Mouse (Mus musculus): ENCODE results near the gene Camp. TPM values are rescaled to one million over a fixed set of nuclear protein-coding genes. Genes with fewer than 3 reads are reported as not detected.

Gene Camp
- polyA plus RNA-seq, 1 experiment from 2014 or later, result not detected

DNA sequence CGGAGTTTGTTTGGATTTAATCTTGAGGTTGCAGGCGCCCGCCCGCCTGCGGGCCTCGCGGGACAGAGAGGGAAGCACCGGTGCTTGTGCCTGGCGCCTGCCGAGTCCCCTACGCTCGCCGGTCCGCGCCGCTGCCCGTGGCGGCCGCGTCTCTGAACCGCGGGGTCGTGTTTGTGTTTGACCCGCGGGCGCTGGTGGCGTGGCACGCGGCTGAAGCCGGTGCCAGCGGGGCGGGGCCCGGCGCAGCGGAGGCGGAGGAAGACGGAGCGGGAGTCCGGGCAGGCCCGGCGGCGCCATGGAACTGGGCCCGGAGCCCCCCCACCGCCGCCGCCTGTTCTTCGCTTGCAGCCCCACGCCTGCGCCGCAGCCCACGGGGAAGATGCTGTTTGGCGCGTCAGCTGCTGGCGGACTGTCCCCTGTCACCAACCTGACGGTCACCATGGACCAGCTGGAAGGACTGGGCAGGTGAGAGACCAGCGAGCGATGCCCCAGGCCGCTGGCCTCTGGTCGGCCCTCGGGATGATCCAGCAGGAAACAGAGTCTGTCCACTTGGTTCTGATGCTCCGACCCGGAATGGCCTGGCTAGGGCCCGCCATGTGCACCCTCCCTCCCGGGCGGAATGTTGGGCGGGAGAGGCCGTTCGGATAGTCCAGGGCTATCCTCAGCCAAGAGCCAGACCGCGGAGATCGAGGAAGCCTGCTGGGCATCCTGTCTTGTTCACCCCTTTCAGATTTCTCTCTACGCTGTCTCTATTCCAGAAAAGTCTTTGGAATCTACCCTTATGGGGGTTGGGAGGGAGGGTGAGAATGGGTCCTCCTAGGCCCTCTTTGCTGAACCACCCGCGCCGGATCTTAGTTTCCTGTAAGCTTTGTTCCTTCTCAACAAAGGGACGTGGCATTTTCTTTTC lies 26.5 kb upstream of the Camp start:
- DNase-seq (ENCODE audit: low spot score), result no peak
- under 1% methylated on average over 76 of the region's 76 CpGs for WGBS
- H3K4me1 ChIP-seq, result peaks cover 19% of the 10 kb centered on the region

DNA sequence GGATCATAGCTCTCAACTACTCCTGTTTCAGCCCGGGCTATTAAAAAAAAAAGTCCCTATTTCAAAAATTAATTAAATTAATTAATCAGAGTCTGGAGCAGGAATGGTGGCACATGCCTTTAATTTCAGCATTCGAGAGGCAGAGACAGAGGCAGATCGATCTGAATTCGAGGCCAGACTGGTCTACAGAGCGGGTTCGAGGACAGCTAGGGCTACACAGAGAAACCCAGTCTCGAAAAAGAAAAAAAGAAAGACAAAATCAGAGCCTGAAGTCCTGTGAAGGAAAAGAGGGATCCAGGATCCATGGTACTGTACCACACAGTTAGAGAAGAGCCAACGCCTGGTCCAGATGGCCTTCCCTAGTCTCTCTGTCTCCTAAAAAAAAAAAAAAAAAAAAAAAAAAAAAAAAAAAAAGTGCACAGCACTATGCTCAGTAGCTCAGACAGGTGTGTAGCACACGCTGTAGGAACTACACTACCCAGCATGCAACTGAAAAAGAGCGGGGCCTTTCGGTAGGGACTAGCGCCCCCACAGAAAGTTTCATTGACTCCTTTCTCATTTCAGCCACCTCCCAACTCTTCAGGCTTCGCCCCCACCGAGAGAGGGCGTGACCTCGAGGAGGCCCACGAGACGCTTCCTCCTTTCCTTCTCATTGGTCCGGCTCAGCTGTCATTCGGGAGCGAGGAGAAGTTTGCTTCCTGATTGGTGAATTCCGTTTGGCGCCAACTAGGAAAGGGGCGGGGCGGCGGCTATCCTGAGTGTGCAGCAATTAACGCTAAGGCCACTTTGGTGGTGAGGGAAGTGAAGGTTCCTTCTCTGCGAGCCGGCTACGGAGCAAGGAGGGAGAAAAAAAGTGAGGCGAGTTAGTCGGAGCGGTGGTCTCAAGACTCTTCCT lies 25.6 kb upstream of the Camp start, which contains the start of gene Cdc25a:
Gene Cdc25a, plus strand, starts transcription at position 783 of the 895 bp plus-strand sequence.
- Histone ChIP-seq H3K27me3 (replicated peaks; ENCODE audit: low read depth, poor library complexity, severe bottlenecking) (no peaks in the 10 kb centered on the region), H3K36me3 (replicated peaks) (peaks cover 28% of the 10 kb centered on the region), H3K4me3 (peak within 1 kb of the TSS; percentile 99), H3K4me1 (peaks cover 24% of the 10 kb centered on the region), H3K9me3 (no peaks in the 10 kb centered on the region), H3K27ac (replicated peaks) (peak within 1 kb of the TSS; percentile 97)
- peak; percentile 98 for DNase-seq (ENCODE audit: low spot score)
- WGBS, result 7% methylated on average over 33 of the region's 33 CpGs

More for the DNA sequence above, 26.5 kb upstream of the Camp start:
- no peaks in the 10 kb centered on the region for H3K27me3 ChIP-seq (replicated peaks; ENCODE audit: low read depth, poor library complexity, severe bottlenecking)
- H3K27ac ChIP-seq (replicated peaks), result peak overlapping the region; percentile 97
- H3K36me3 ChIP-seq (replicated peaks), result peaks cover 37% of the 10 kb centered on the region
- peak overlapping the region; percentile 99 for H3K4me3 ChIP-seq
- H3K9me3 ChIP-seq, result no peaks in the 10 kb centered on the region

DNA sequence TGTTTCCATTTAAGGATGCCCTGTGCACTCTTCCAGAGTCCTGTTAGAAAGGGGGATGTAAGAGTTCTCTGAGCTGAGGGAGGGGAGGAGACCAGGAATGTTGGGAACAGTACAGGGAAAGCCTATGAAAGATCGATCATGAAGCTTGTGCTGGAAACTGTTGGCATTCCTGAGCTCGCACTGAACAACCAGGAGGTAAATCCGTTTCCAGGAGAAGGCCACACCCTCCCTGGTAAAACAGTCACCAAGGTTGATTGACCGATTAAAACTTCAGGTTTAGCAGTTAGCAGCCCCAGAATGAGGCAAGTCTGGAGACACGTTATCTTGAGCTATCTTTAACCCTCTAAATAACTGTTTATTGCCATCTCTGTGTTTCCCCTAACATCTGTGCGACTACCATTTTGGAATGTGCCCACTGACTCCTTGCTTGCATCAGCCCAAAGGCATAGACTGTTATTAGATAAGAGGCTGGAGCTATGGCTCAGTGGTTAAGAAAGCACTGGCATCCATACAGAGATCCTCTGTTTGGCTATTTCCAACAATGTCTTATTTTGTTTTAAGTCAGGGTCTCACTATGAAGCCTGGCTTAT lies 21.7 kb upstream of the Camp start:
- Histone ChIP-seq H3K9me3 (no peaks in the 10 kb centered on the region), H3K36me3 (replicated peaks) (no peaks in the 10 kb centered on the region), H3K4me1 (peaks cover 11% of the 10 kb centered on the region), H3K27me3 (replicated peaks; ENCODE audit: low read depth, poor library complexity, severe bottlenecking) (no peaks in the 10 kb centered on the region), H3K27ac (replicated peaks) (no peak overlapping the region; the same call in 1 of the 2 replicates), H3K4me3 (no peak overlapping the region)
- DNase-seq (ENCODE audit: low spot score), result no peak
- WGBS, result 44% methylated on average over 6 of the region's 6 CpGs

DNA sequence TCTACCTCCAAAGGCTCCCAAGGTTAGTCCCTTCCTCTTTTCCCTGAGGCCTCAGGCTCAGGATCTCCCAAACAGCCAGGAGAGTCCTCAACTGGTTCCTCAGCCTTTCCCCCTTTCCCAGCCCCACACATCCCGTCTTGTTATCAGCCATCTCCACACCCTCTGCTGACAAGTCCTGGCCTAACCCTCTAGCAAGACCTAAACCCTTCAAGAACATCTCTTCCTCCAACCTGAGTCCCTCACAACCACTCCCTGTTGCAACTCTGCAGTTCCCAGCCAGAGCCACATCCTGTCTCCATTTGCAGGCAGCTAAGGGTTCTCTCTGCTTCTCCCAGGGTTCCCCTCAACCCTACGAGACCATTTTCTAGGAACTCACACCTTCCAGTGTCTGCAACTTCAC lies 16.8 kb upstream of the Camp start:
- peaks cover 13% of the 10 kb centered on the region for H3K4me1 ChIP-seq
- DNase-seq (ENCODE audit: low spot score), result no peak
- H3K9me3 ChIP-seq, result no peaks in the 10 kb centered on the region
- no peak overlapping the region for H3K27ac ChIP-seq (replicated peaks)
- WGBS, result 67% methylated on average over 2 of the region's 2 CpGs
- H3K4me3 ChIP-seq, result no peak overlapping the region
- H3K36me3 ChIP-seq (replicated peaks), result no peaks in the 10 kb centered on the region
- no peaks in the 10 kb centered on the region; the same call in 1 of the 2 replicates for H3K27me3 ChIP-seq (replicated peaks; ENCODE audit: low read depth, poor library complexity, severe bottlenecking)

DNA sequence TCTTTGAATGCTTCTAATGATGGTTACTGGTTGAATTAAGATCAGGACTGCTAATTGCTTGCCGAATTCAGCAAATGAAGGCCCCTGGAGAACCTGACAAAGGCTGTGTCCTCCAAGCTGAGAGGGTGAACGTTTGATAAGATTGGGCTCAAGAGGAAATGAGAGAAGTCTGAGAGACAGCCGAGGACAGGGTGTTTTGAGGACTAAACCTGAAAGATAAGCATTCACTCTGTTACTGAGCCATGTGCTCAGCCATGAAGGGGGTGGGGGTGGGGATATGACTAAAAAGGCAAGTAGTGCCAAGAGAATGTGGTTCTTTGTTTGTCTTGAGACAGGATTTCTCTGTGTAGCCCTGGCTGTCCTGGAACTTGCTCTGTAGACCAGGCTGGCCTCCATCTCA lies 13.7 kb upstream of the Camp start:
- Histone ChIP-seq H3K4me3 (no peak overlapping the region), H3K9me3 (no peaks in the 10 kb centered on the region), H3K27ac (replicated peaks) (no peak overlapping the region), H3K36me3 (replicated peaks) (no peaks in the 10 kb centered on the region), H3K27me3 (replicated peaks; ENCODE audit: low read depth, poor library complexity, severe bottlenecking) (no peaks in the 10 kb centered on the region; the same call in 1 of the 2 replicates), H3K4me1 (peaks cover 6% of the 10 kb centered on the region; the same call in 1 of the 2 replicates)
- WGBS, result 70% methylated on average over 3 of the region's 3 CpGs
- no peak for DNase-seq (ENCODE audit: low spot score)

DNA sequence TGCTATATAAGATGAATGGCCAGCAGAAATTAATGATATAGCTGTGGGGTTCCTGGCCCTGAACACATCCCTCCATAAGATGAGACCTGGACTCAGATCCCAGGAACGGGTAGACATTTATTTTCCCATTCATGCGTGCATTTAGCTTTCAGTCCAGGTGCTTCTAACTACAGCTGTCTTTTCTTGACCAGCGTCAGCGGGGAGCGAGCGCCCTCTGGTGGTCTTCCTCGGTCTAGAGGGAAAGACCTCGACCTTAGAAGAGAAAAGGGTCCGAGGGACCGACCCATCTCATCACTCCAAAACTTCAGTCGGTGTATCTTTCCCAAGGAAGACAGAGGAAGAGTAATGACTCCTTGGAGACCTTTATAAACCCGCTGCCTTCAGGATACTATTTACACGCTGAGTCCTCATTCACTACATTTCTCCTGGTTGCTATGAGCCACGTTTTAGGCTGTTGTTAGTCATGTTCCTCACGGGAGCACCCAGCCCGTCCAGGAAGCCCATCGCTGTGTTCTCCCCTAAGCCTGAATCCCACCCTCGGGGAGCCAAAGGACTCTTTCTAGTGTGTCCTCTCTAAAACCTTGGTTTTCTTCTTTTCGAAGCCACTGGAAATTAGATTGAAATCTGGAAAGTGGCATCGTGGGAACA lies 13.1 kb upstream of the Camp start:
- peak; percentile 89 for DNase-seq (ENCODE audit: low spot score)
- H3K27me3 ChIP-seq (replicated peaks; ENCODE audit: low read depth, poor library complexity, severe bottlenecking), result no peaks in the 10 kb centered on the region; the same call in 1 of the 2 replicates
- 24% methylated on average over 20 of the region's 20 CpGs for WGBS
- peaks cover 6% of the 10 kb centered on the region; the same call in 1 of the 2 replicates for H3K4me1 ChIP-seq
- peak overlapping the region; percentile 28; the same call in 1 of the 2 replicates for H3K4me3 ChIP-seq
- H3K9me3 ChIP-seq, result no peaks in the 10 kb centered on the region
- no peaks in the 10 kb centered on the region for H3K36me3 ChIP-seq (replicated peaks)
- no peak overlapping the region for H3K27ac ChIP-seq (replicated peaks)

DNA sequence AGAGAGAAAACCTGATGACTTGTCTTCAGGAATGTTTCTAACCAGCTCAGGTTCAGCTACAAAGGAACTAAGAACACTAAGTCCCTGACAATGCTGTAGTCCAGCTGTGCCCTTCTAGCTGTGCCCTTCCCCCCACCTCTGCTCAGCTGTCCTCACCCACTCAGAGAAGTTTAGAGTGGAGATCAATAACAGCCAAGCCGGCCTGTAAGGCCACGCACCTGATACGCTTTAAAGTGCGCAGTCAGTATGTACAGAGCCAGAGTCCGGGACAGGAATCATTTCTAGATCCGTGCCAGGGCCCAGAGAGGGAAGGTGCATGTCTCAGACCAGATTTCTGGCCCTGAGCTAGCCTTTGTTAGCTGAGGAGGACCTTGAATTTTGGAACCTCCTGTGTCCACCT lies 6.5 kb upstream of the Camp start:
- no peak for DNase-seq (ENCODE audit: low spot score)
- H3K27ac ChIP-seq (replicated peaks), result no peak overlapping the region
- no peaks in the 10 kb centered on the region for H3K27me3 ChIP-seq (replicated peaks; ENCODE audit: low read depth, poor library complexity, severe bottlenecking)
- no peaks in the 10 kb centered on the region for H3K9me3 ChIP-seq
- 77% methylated on average over 6 of the region's 6 CpGs for WGBS
- no peak overlapping the region for H3K4me3 ChIP-seq
- no peaks in the 10 kb centered on the region for H3K4me1 ChIP-seq
- no peaks in the 10 kb centered on the region for H3K36me3 ChIP-seq (replicated peaks)

DNA sequence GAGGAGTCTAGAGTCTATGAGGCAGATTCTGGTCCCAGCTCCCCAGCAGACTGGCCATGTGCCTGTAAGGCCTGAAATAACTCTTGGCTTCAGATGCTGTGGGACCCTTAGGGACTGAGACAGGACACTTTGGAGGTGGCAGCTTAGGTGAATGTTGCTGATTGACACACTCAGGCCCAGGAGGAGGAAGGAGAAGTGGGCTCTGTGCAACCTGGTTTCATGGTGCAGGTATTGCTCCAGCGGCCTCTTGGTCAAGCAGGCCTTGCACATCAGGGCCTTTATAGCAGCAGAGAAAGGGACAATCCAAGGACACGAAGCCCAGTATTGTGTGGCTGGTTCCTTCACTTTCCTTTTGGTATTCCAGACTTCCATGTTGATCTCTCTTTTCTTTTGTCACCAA lies 4.9 kb upstream of the Camp start:
- Histone ChIP-seq H3K9me3 (no peaks in the 10 kb centered on the region), H3K4me1 (no peaks in the 10 kb centered on the region), H3K27me3 (replicated peaks; ENCODE audit: low read depth, poor library complexity, severe bottlenecking) (no peaks in the 10 kb centered on the region), H3K27ac (replicated peaks) (no peak overlapping the region), H3K4me3 (no peak overlapping the region), H3K36me3 (replicated peaks) (no peaks in the 10 kb centered on the region)
- DNase-seq (ENCODE audit: low spot score), result no peak
- WGBS, result 83% methylated on average over 2 of the region's 2 CpGs

DNA sequence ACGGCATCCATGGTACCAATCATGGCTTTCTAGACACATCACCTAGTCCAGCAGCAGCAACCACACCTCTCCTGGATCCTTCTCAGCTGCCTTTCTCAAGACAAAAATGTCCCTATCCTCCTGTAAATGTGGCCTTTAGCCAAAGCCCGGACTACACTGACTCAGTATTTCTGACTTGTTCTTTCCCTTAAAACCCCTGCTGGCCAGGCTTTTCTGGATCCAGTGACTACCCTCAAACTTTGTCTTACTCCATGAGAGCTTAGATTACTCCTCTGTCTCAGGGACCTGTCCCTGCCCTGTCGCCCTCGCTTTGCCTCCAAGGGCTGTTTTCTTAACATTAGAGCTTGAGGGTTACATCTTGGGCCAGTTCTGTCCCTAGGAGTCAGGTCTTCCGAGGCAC lies 682 bp upstream of the Camp start:
- no peak for DNase-seq (ENCODE audit: low spot score)
- WGBS, result 89% methylated on average over 5 of the region's 5 CpGs

DNA sequence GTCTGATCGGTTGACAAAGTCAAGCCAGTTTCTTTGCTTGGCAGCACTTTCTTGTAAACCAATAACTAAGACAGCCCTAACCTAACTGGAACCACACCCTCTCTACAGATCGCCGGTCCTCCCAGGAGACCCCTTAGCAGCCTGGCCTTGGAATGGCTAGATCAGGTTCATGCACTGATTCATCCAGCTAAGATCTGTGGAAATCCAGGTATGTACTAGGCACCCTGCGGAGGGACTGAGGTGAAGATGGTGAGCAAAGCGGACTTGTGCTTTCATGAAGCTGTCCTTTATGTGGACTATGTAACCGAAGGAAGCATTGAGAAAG lies 16.4 kb downstream of the Camp start:
- Histone ChIP-seq H3K27ac (replicated peaks) (peak overlapping the region; percentile 91), H3K36me3 (replicated peaks) (peaks cover 51% of the 10 kb centered on the region), H3K27me3 (replicated peaks; ENCODE audit: low read depth, poor library complexity, severe bottlenecking) (no peaks in the 10 kb centered on the region), H3K4me1 (peaks cover 13% of the 10 kb centered on the region), H3K9me3 (no peaks in the 10 kb centered on the region), H3K4me3 (peak overlapping the region; percentile 78)
- DNase-seq (ENCODE audit: low spot score), result no peak
- 14% methylated on average over 6 of the region's 6 CpGs for WGBS

More for the DNA sequence above, 682 bp upstream of the Camp start:
- peaks cover 9% of the 10 kb centered on the region; the same call in 1 of the 2 replicates for H3K36me3 ChIP-seq (replicated peaks)
- H3K4me3 ChIP-seq, result no peak overlapping the region
- no peaks in the 10 kb centered on the region for H3K4me1 ChIP-seq
- H3K27ac ChIP-seq (replicated peaks), result no peak overlapping the region
- no peaks in the 10 kb centered on the region for H3K9me3 ChIP-seq
- no peaks in the 10 kb centered on the region for H3K27me3 ChIP-seq (replicated peaks; ENCODE audit: low read depth, poor library complexity, severe bottlenecking)

DNA sequence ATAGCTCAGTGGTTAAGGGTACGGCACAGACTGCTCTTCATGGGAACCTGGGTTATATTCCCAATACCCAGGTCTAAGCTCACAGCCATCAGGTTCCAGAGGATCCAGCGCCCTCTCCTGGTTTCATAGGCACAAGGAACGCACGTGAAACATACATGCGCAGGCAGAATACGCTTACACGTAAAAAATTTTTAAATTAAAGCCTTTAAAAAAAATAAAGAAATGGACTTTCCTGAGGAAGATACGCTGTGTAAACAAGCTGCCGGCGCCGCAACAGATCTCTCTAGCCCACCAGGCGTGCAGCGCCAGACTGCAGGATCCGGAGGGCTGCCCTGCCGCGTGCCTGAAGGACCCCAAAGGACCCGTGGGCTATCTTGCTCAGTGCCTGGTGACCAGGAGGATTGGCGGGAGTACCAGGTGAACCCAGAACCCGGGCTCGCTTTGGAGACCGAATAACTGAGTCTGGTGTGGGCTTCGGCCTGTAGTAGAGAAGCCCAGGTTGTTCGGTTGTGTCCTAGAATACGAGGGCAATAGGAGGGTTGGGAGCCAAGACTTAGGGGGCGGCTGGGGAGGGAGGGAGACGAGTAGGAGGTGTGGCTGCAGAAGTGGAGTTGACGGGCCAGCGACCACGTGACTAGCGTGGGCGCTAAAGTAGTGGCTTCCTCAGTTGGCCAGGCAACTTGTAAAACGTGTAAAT lies 16.9 kb downstream of the Camp start, which contains the start of gene Nme6:
Gene Nme6, plus strand, starts transcription at position 359 of the 697 bp plus-strand sequence.
- under 1% methylated on average over 32 of the region's 32 CpGs for WGBS
- no peaks in the 10 kb centered on the region for H3K9me3 ChIP-seq
- peaks cover 13% of the 10 kb centered on the region for H3K4me1 ChIP-seq
- DNase-seq (ENCODE audit: low spot score), result peak; percentile 93
- peak within 1 kb of the TSS; percentile 91 for H3K27ac ChIP-seq (replicated peaks)
- H3K4me3 ChIP-seq, result peak within 1 kb of the TSS; percentile 78
- peaks cover 46% of the 10 kb centered on the region for H3K36me3 ChIP-seq (replicated peaks)
- no peaks in the 10 kb centered on the region for H3K27me3 ChIP-seq (replicated peaks; ENCODE audit: low read depth, poor library complexity, severe bottlenecking)
